Mouse (Mus musculus) E14TG2a.4 (cell line): Measurements from ENCODE around the gene Chek2.

Source experiments
- H3K27me3 ChIP-seq: 2 replicates; pipeline ENCODE4 v1.6.1; 2014; ENCODE audit warnings: low read length, control low read depth; ENCODE audit not compliant: insufficient read depth
- H3K36me3 ChIP-seq: 2 replicates; pipeline ENCODE4 v1.6.1; 2014; ENCODE audit warnings: low read length, control low read depth; ENCODE audit not compliant: insufficient read depth
- H3K4me1 ChIP-seq: replicated peaks from 2 replicates; pipeline ENCODE4 v1.6.1; 2014; ENCODE audit warnings: low read depth, low read length, control low read depth
- H3K4me3 ChIP-seq: replicated peaks from 2 replicates; pipeline ENCODE4 v1.5.1; 2014; ENCODE audit warnings: mild to moderate bottlenecking, low read length
- H3K9me3 ChIP-seq: 2 replicates; pipeline ENCODE4 v1.6.1; 2014; ENCODE audit warnings: low read length, control low read depth
- CTCF ChIP-seq: conservative IDR thresholded peaks from 2 replicates; pipeline ENCODE4 v1.5.1; 2014; ENCODE audit warnings: low read length
- NANOG ChIP-seq: IDR thresholded peaks from 2 replicates; pipeline ENCODE4 v1.6.1; 2014; ENCODE audit warnings: borderline replicate concordance, low read length, mixed read lengths
- POU5F1 ChIP-seq: IDR thresholded peaks from 2 replicates; pipeline ENCODE4 v1.6.1; 2014; ENCODE audit warnings: low read length, borderline replicate concordance

Chek2 gene

GRCm38 (mm10) chr5:110900331-110900730 is 60.6 kb downstream of the Chek2 start:
- Histone ChIP-seq H3K9me3 (no peaks in the 10 kb centered on the region), H3K4me1 (peaks cover 7% of the 10 kb centered on the region), H3K27me3 (no peaks in the 10 kb centered on the region), H3K36me3 (no peaks in the 10 kb centered on the region), H3K4me3 (no peak overlapping the region)
- TF ChIP-seq CTCF (no peak), POU5F1 (no peak), NANOG (no peak)

GRCm38 (mm10) chr5:110906708-110907107 is 66.9 kb downstream of the Chek2 start:
- H3K27me3 ChIP-seq: no peaks in the 10 kb centered on the region
- H3K4me3 ChIP-seq: no peak overlapping the region
- no peaks in the 10 kb centered on the region for H3K9me3 ChIP-seq
- 0 out of 2 replicates have a peak, but pooled peaks cover 2% of the 10 kb centered on the region for H3K4me1 ChIP-seq
- TF ChIP-seq POU5F1: no peak
- TF ChIP-seq CTCF: no peak
- TF ChIP-seq NANOG: no peak
- H3K36me3 ChIP-seq: no peaks in the 10 kb centered on the region

GRCm38 (mm10) chr5:110908879-110909278 is 69.1 kb downstream of the Chek2 start:
- no peak for TF ChIP-seq CTCF
- no peak for TF ChIP-seq NANOG
- no peak for TF ChIP-seq POU5F1
- no peak overlapping the region for H3K4me3 ChIP-seq
- 0 out of 2 replicates have a peak, but pooled peaks cover 2% of the 10 kb centered on the region for H3K4me1 ChIP-seq
- H3K9me3 ChIP-seq: no peaks in the 10 kb centered on the region
- H3K36me3 ChIP-seq: no peaks in the 10 kb centered on the region
- H3K27me3 ChIP-seq: no peaks in the 10 kb centered on the region

- H3K9me3 ChIP-seq: no peaks in the 10 kb centered on the region
- 0 out of 2 replicates have a peak, but pooled peaks cover 2% of the 10 kb centered on the region for H3K4me1 ChIP-seq
- 0 out of 2 replicates have a peak, but pooled peaks cover 2% of the 10 kb centered on the region for H3K27me3 ChIP-seq
- TF ChIP-seq NANOG (no peak), CTCF (no peak), POU5F1 (no peak)
- H3K4me3 ChIP-seq: no peak overlapping the region
- no peaks in the 10 kb centered on the region for H3K36me3 ChIP-seq
Measured at GRCm38 (mm10) chr5:110909955-110910589, 70.3 kb downstream of the Chek2 start.

- H3K27me3 ChIP-seq: peaks cover 23% of the 10 kb centered on the region; the same call in 1 of the 2 replicates
- TF ChIP-seq NANOG (no peak), POU5F1 (no peak), CTCF (no peak)
- no peaks in the 10 kb centered on the region for H3K9me3 ChIP-seq
- no peaks in the 10 kb centered on the region for H3K36me3 ChIP-seq
- H3K4me1 ChIP-seq: 0 out of 2 replicates have a peak, but pooled peaks cover 2% of the 10 kb centered on the region
- no peak overlapping the region for H3K4me3 ChIP-seq
Measured at GRCm38 (mm10) chr5:110914859-110915258, 75.1 kb downstream of the Chek2 start.

- H3K9me3 ChIP-seq: no peaks in the 10 kb centered on the region
Measured at GRCm38 (mm10) chr5:110916241-110916640, 76.5 kb downstream of the Chek2 start.

GRCm38 (mm10) chr5:110919541-110919940 is 79.8 kb downstream of the Chek2 start:
- Histone ChIP-seq H3K9me3 (no peaks in the 10 kb centered on the region), H3K4me3 (no peak overlapping the region), H3K4me1 (no peaks in the 10 kb centered on the region), H3K27me3 (peaks cover 25% of the 10 kb centered on the region), H3K36me3 (no peaks in the 10 kb centered on the region)
- no peak for TF ChIP-seq CTCF

More at GRCm38 (mm10) chr5:110916241-110916640, 76.5 kb downstream of the Chek2 start:
- Histone ChIP-seq H3K4me3 (no peak overlapping the region), H3K36me3 (no peaks in the 10 kb centered on the region), H3K4me1 (no peaks in the 10 kb centered on the region), H3K27me3 (peaks cover 23% of the 10 kb centered on the region; the same call in 1 of the 2 replicates)
- TF ChIP-seq CTCF (no peak), POU5F1 (no peak), NANOG (no peak)

GRCm38 (mm10) chr5:110923336-110923735 is 83.6 kb downstream of the Chek2 start:
- H3K36me3 ChIP-seq: no peaks in the 10 kb centered on the region
- no peaks in the 10 kb centered on the region for H3K4me1 ChIP-seq
- H3K4me3 ChIP-seq: no peak overlapping the region
- TF ChIP-seq POU5F1 (no peak), NANOG (no peak), CTCF (no peak)
- no peaks in the 10 kb centered on the region for H3K9me3 ChIP-seq
- peaks cover 3% of the 10 kb centered on the region; the same call in 1 of the 2 replicates for H3K27me3 ChIP-seq
